Mouse (Mus musculus): ENCODE results near the gene Pou3f3. TPM values are rescaled to one million over a fixed set of nuclear protein-coding genes. Genes with fewer than 3 reads are reported as not detected.

Gene Pou3f3
- polyA plus RNA-seq, 1 experiment from 2014 or later, result 52.0 TPM

Other genes starting within 250 kb of the Pou3f3 start
- 36.0 and 38.1 TPM in 2 replicates for gene Mrps9, start 155.5 kb downstream of the Pou3f3 start, polyA plus RNA-seq (2015; fragmentation: Nextera tagmentation; extraction: Ambion mirVana)

All from forebrain, embryonic 15.5 days (tissue).